Mouse (Mus musculus): ENCODE data around the gene Dio1.

Gene Dio1

DNA sequence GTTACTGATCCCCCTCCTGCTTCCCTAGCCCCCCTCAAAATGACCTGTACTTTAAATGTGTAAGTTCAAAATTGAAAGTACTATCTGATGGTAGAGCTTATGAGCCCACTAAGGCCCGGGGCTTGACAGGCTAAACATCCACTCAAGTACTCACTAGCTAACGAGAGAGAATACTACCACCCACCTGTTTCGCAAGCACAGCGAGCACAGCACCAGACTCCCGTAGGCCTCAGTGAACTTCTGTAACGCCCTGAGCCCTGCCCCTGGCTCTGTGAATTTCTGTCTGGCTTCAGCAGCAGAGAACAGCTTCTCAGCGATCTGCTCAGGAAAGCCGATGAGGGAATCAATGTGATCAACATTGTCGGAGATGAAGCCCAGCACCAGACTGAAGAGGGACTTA, 59.9 kb downstream of the Dio1 start:
- DNase-seq (ENCODE audit: low read depth, low spot score), result no peak

DNA sequence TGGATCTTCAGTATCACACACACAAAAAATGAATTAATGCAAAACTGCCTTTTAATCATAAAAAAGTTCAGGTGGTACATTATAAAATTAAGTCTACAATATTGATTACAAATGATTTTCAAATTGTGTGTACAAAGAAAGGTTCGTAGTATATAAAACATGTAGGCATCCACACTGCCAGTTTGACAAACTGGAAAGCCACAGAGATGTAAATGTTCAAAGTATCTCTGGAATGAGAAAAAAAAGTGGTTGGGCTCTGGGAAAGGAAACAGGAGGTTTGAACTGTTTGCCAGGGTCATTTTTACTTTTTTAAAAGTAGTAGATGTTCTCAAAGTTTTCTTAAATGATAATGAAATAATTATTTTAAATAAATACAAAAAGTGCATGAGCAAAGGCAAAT, 60.9 kb downstream of the Dio1 start:
- DNase-seq (ENCODE audit: low read depth, low spot score), result no peak

DNA sequence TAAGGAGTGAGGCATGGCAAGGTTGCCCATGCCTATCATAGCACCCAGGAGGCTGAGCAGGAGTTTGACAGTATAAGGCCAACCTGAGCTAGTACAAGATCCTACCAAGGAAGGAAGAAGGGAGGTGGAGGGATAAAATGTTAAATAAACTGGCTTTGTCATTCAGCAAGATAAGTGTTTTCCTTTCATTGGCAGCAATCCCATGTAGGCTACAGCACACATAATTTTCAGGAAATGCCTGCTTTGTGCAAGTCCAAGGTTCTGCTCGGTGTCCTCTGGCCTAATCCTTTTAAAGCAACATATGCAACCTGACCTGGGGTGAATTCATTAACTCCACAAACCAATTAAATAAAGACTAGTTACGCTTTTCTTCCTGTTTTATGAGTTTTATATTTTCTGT, 61.6 kb downstream of the Dio1 start:
- no peak for DNase-seq (ENCODE audit: low read depth, low spot score)

DNA sequence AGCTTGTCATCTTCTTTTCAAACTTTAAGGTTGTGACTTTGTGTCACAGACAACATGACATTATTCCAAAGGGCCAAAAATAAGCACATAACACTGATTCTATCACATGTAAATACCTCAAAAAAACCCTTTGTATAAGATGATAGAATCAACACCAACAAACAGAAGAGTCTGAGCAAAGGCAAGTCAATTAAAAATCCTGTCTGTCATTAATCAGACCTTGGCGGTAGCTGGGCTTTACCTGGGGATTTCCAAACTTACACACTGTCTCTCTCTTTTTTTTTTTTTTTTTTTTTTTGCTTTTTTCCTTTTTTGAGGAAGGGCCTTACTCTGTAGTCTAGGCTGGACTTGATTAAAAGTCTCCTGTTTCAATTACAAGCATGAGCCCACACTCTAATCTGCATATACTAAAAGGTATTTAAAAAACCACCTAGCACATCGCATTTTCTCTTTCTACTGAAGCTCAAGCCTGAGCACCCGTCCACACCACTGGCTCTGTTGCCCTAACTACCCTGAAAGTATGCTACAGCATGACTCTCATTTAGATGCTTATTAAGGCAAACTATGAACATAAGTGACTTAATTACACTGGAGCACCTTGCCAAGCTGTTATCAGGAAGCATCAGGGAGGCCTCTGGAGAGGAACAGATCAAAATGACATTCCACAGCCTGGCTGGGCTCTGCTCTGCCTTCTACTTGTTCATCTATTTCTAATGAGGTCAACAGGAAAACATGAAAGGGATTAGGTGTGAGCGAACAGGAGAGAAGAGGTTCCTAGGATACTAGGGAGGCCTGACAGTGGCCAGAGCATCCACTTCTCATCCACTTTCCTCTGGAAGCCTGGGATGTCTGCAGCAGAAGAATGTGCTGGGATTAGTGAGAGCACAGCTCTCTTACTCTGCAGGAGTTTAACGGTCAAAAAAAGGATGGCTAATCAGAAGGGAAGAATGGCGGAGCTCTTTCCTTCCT, 63.3 kb downstream of the Dio1 start:
- no peak for DNase-seq (ENCODE audit: low read depth, low spot score)

All from WW6 (cell line).